Mouse (Mus musculus): ENCODE results near the gene Gm47841. TPM values are rescaled to one million over a fixed set of nuclear protein-coding genes. Genes with fewer than 3 reads are reported as not detected.

The Gm47841 gene
- total and polyA plus RNA-seq, 3 experiments = not detected

DNA sequence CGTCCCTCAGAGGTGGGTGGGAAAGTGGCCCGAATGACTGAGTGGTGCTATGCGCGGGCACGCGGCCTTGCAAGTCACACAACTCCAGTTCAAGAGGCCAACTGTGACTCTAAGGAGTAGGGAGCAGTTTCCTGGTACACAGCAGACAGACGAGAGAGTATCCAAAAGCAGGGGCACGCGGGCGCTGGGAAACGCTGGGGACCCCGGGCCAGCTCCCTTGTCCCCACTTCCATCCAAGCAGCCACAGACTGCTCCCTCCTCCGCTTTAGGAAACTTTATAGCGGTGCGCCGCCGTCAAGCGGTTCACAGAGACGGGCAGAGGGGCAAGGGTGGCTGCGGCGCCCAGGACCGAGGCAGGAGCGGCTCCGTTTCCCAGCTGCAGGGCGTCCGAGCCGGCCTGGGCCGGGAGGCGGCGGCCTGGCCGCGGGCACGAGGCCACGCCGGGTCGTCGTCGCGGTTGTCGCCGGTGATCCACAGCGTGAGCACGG is 1.1 kb downstream of the Gm47841 start:
- H3K79me2 ChIP-seq (replicated peaks; ENCODE audit: control insufficient read depth, extremely low read depth, insufficient read depth, poor library complexity, severe bottlenecking) = no peaks in the 10 kb centered on the region
- H3K4me3 ChIP-seq (replicated peaks in 1 of 3; ENCODE audit: low read depth in 2 of 3, low read length in 2 of 3, poor library complexity in 1 of 3) = no peak overlapping the region
- H3K9me3 ChIP-seq (replicated peaks; ENCODE audit: low read length) = peaks cover 13% of the 10 kb centered on the region
- no peak for DNase-seq (ENCODE audit: extremely low read depth)
- dilution Hi-C loops (cut with MboI; ENCODE audit: extremely low pct_ligation_motif_present, extremely low pct_unique_long_range_greater_than_20kb, low sequenced_read_pairs) (no loop called here), in situ Hi-C loops (cut with MboI; ENCODE audit: low pct_ligation_motif_present, low pct_unique_long_range_greater_than_20kb, low sequenced_read_pairs) (no loop called here)
- no peak overlapping the region for H3K9ac ChIP-seq (ENCODE audit: insufficient read depth, low read depth)
- H3K27ac ChIP-seq (ENCODE audit: insufficient read depth, low read depth) = no peak overlapping the region
- peaks cover 3 to 7% of the 10 kb centered on the region in 2 experiments; a peak in 3 of 4 replicates for H3K4me1 ChIP-seq (ENCODE audit: control insufficient read depth in 1 of 2, insufficient read depth in 2 of 2)
- no peaks in the 10 kb centered on the region for H3K36me3 ChIP-seq (replicated peaks in 1 of 2; ENCODE audit: control insufficient read depth in 1 of 2, insufficient read depth in 1 of 2, low read length in 1 of 2)
- TF ChIP-seq PAX5 (IDR thresholded peaks at IDR 0.05; ENCODE audit: low read length) (no peak), SMC3 (IDR thresholded peaks at IDR 0.05; ENCODE audit: low read depth, low read length) (no peak), RCOR1 (conservative IDR thresholded peaks at IDR 0.05; ENCODE audit: low read depth, low read length) (no peak), IRF4 (IDR thresholded peaks at IDR 0.05; ENCODE audit: low read depth, low read length) (no peak), POLR2AphosphoS2 (IDR thresholded peaks at IDR 0.05; ENCODE audit: low read depth, low read length) (no peak), USF1 (IDR thresholded peaks at IDR 0.05; ENCODE audit: low read depth, low read length) (no peak), SIN3A (IDR thresholded peaks at IDR 0.05; ENCODE audit: low read length) (no peak), MXI1 (IDR thresholded peaks at IDR 0.05; ENCODE audit: low read depth, low read length) (no peak), GABPA (IDR thresholded peaks at IDR 0.05; ENCODE audit: insufficient replicate concordance, low read depth, low read length) (no peak), ELF1 (IDR thresholded peaks at IDR 0.05; ENCODE audit: low read depth, low read length) (no peak), ZKSCAN1 (IDR thresholded peaks at IDR 0.05; ENCODE audit: borderline replicate concordance, low read depth, low read length) (no peak), JUN (IDR thresholded peaks at IDR 0.05; ENCODE audit: insufficient read depth, low read depth, low read length) (no peak), JUND (conservative IDR thresholded peaks at IDR 0.05; ENCODE audit: low read depth, low read length) (no peak)
- H3K4me2 ChIP-seq (ENCODE audit: insufficient read depth, low read depth, poor library complexity, severe bottlenecking) = no peak overlapping the region
- peaks cover 16% of the 10 kb centered on the region for H3K27me3 ChIP-seq (replicated peaks)

DNA sequence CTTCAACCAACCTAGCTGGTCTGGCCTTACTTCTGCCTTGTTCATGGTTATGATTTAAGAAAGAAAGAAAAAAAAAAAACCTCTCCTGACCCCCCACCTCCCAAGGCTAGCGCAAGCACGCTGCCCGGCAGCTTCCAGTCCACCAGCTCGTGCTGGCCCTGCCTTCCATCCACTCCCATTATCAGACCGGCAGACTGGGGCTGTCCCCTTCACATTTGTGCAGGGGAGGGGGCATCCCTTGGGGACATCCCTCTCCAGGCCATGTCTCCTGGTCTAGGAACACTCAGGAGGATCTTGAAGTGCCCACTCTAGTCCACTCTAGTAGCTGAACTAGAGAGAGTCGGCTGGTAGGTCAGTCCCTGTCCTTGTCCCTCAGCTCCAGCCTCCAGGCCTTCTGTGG is 2.7 kb downstream of the Gm47841 start:
- in situ Hi-C loops (cut with MboI; ENCODE audit: low pct_ligation_motif_present, low pct_unique_long_range_greater_than_20kb, low sequenced_read_pairs) = no loop called here
- H3K9me3 ChIP-seq (replicated peaks; ENCODE audit: low read length) = peaks cover 13% of the 10 kb centered on the region
- dilution Hi-C loops (cut with MboI; ENCODE audit: extremely low pct_ligation_motif_present, extremely low pct_unique_long_range_greater_than_20kb, low sequenced_read_pairs) = no loop called here
- peaks cover 0 to 2% of the 10 kb centered on the region in 2 experiments for H3K36me3 ChIP-seq (replicated peaks in 1 of 2; ENCODE audit: control insufficient read depth in 1 of 2, insufficient read depth in 1 of 2, low read length in 1 of 2)
- H3K79me2 ChIP-seq (replicated peaks; ENCODE audit: control insufficient read depth, extremely low read depth, insufficient read depth, poor library complexity, severe bottlenecking) = no peaks in the 10 kb centered on the region
- no peak overlapping the region for H3K4me2 ChIP-seq (ENCODE audit: insufficient read depth, low read depth, poor library complexity, severe bottlenecking)
- no peak for DNase-seq (ENCODE audit: extremely low read depth)
- H3K4me1 ChIP-seq (ENCODE audit: control insufficient read depth in 1 of 2, insufficient read depth in 2 of 2) = peaks cover 3 to 7% of the 10 kb centered on the region in 2 experiments; a peak in 3 of 4 replicates
- TF ChIP-seq TBP (conservative IDR thresholded peaks at IDR 0.05; ENCODE audit: low read depth, low read length) = no peak
- no peak for TF ChIP-seq POLR2A (IDR thresholded peaks at IDR 0.05; ENCODE audit: low read depth, low read length)
- TF ChIP-seq GABPA (IDR thresholded peaks at IDR 0.05; ENCODE audit: insufficient replicate concordance, low read depth, low read length) = no peak
- no peak for TF ChIP-seq MAZ (IDR thresholded peaks at IDR 0.05; ENCODE audit: low read depth, low read length)
- no peak for TF ChIP-seq MEF2A (IDR thresholded peaks at IDR 0.05; ENCODE audit: borderline replicate concordance, low read depth, low read length)
- TF ChIP-seq MXI1 (IDR thresholded peaks at IDR 0.05; ENCODE audit: low read depth, low read length) = no peak
- TF ChIP-seq CTCF (conservative IDR thresholded peaks at IDR 0.05 in 1 of 2, IDR thresholded peaks at IDR 0.05 in 1 of 2; ENCODE audit: low read depth in 2 of 2, low read length in 2 of 2) = no peak
- no peak for TF ChIP-seq ZNF384 (IDR thresholded peaks at IDR 0.05; ENCODE audit: low read depth, low read length)
- no peak for TF ChIP-seq POLR2AphosphoS2 (IDR thresholded peaks at IDR 0.05; ENCODE audit: low read depth, low read length)
- no peak for TF ChIP-seq NRF1 (IDR thresholded peaks at IDR 0.05; ENCODE audit: low read depth, low read length)
- TF ChIP-seq EP300 (IDR thresholded peaks at IDR 0.05; ENCODE audit: low read length) = no peak
- no peak for TF ChIP-seq MAFK (IDR thresholded peaks at IDR 0.05; ENCODE audit: insufficient replicate concordance, low read length)
- TF ChIP-seq SIN3A (IDR thresholded peaks at IDR 0.05; ENCODE audit: low read length) = no peak
- TF ChIP-seq PAX5 (IDR thresholded peaks at IDR 0.05; ENCODE audit: low read length) = no peak
- TF ChIP-seq USF2 (conservative IDR thresholded peaks at IDR 0.05; ENCODE audit: low read depth, low read length) = no peak
- no peak for TF ChIP-seq TCF12 (IDR thresholded peaks at IDR 0.05; ENCODE audit: low read depth, low read length)
- no peak for TF ChIP-seq MAX (IDR thresholded peaks at IDR 0.05; ENCODE audit: low read length)
- TF ChIP-seq MYC (IDR thresholded peaks at IDR 0.05; ENCODE audit: low read depth, low read length) = no peak
- no peak overlapping the region for H3K9ac ChIP-seq (ENCODE audit: insufficient read depth, low read depth)
- no peak overlapping the region for H3K27ac ChIP-seq (ENCODE audit: insufficient read depth, low read depth)
- peaks cover 11% of the 10 kb centered on the region for H3K27me3 ChIP-seq (replicated peaks)
- H3K4me3 ChIP-seq (replicated peaks in 1 of 3; ENCODE audit: low read depth in 2 of 3, low read length in 2 of 3, poor library complexity in 1 of 3) = no peak overlapping the region

Measured in CH12.LX (cell line).